Mouse (Mus musculus) neural tube, embryonic 15.5 days (tissue): ENCODE data around the gene Senp2. TPM values are rescaled to one million over a fixed set of nuclear protein-coding genes. Genes with fewer than 3 reads are reported as not detected.

Experiments used
- ATAC-seq: fragments of 200-750 bp; cut with Nextera tagmentation; 2 replicates; pipeline ENCODE4 v1.8.0; 2017; ENCODE audit warnings: mild to moderate bottlenecking, moderate TSS enrichment, moderate library complexity; ENCODE audit not compliant: low FRiP score
- H3K27ac ChIP-seq: fragments of 300-500 bp; sonication (generic); replicated peaks from 2 replicates; pipeline ENCODE4 v1.5.1; 2015; ENCODE audit warnings: mild to moderate bottlenecking, inconsistent platforms
- H3K27me3 ChIP-seq: fragments of 300-500 bp; sonication (generic); replicated peaks from 2 replicates; pipeline ENCODE4 v1.6.1; 2015; ENCODE audit warnings: inconsistent platforms
- H3K36me3 ChIP-seq: fragments of 300-500 bp; sonication (generic); 2 replicates; pipeline ENCODE4 v1.6.1; 2015; ENCODE audit warnings: inconsistent platforms
- H3K4me1 ChIP-seq: fragments of 300-500 bp; sonication (generic); 2 replicates; pipeline ENCODE4 v1.6.1; 2015; ENCODE audit warnings: inconsistent platforms
- H3K4me2 ChIP-seq: fragments of 300-500 bp; sonication (generic); 2 replicates; pipeline ENCODE4 v1.6.1; 2015; ENCODE audit warnings: inconsistent platforms, mild to moderate bottlenecking, moderate library complexity
- H3K4me3 ChIP-seq: fragments of 300-500 bp; sonication (generic); replicated peaks from 2 replicates; pipeline ENCODE4 v1.5.1; 2015; ENCODE audit warnings: mild to moderate bottlenecking, inconsistent platforms
- H3K9ac ChIP-seq: fragments of 300-500 bp; sonication (generic); replicated peaks from 2 replicates; pipeline ENCODE4 v1.6.1; 2015; ENCODE audit warnings: mild to moderate bottlenecking, inconsistent platforms
- H3K9me3 ChIP-seq: fragments of 300-500 bp; sonication (generic); replicated peaks from 2 replicates; pipeline ENCODE4 v1.6.1; 2016; ENCODE audit warnings: inconsistent platforms
- WGBS: fragments of 180-500 bp; shearing (Covaris S2); methylation state at CpG from one replicate; pipeline ENCODE4 v1.1.7; 2015; ENCODE audit warnings: mixed read lengths; 5-methylcytosine and 5-hydroxymethylcytosine counted together
- polyA plus RNA-seq: library from polyadenylated mRNA; unstranded; fragments of >200 nt; fragmentation: Nextera tagmentation; extraction: Ambion mirVana; gene quantifications from 2 replicates; pipeline ENCODE4 v1.2.1, GENCODE M21; 2015

The Senp2 gene
- polyA plus RNA-seq, 1 experiment from 2014 or later = 44.8 TPM

DNA sequence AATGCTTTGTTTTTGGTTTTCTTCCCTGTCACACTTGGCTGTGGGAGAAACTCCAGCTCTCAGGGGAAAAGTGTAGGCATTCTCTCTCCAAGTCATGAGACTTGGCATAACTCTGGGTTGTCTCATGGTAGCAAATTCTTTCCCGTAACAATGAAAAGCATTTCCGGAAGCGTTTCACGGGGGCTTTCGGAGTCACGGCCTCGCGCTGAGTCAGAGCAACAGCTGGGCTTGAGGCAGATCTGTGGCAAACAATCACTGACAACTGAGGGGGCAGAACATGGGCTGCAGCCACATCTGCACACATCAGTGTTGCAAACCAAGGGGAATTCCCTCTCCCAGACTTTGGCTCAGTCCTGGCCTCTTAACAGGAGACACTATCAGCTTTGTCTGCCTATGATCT lies 58.1 kb downstream of the Senp2 start:
- no peak overlapping the region for H3K4me3 ChIP-seq
- H3K9ac ChIP-seq = no peak overlapping the region
- no peak for ATAC-seq
- H3K4me1 ChIP-seq = no peaks in the 10 kb centered on the region
- H3K36me3 ChIP-seq = peaks cover 52% of the 10 kb centered on the region
- WGBS = 93% methylated on average over 8 of the region's 8 CpGs
- no peaks in the 10 kb centered on the region for H3K27me3 ChIP-seq
- no peak overlapping the region for H3K4me2 ChIP-seq
- no peaks in the 10 kb centered on the region for H3K9me3 ChIP-seq
- H3K27ac ChIP-seq = no peak overlapping the region

DNA sequence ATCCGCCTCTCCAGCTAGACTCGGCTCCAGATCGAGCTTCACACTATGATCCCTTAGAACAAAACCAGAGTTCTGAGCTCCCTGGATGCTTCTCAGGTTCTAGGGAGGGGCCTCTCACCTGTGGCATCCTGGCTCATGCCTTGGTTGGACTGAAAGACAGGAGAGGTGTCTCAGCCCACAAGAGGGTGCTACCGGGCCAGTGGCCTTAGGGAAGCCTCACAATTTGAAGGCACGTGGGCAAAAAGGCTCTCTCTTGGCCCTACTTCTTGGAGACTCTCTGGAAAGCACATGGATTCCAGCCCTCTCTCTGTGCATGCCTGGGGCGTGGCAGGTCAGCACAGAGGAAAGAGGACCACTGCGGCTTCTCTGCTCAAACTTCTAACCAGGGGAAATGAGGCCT lies 62.1 kb downstream of the Senp2 start:
- Histone ChIP-seq H3K36me3 (peaks cover 36% of the 10 kb centered on the region), H3K27ac (no peak overlapping the region), H3K27me3 (no peaks in the 10 kb centered on the region), H3K9me3 (no peaks in the 10 kb centered on the region), H3K4me3 (no peak overlapping the region), H3K4me1 (no peaks in the 10 kb centered on the region), H3K9ac (no peak overlapping the region), H3K4me2 (no peak overlapping the region)
- 82% methylated on average over 7 of the region's 7 CpGs for WGBS
- no peak for ATAC-seq

DNA sequence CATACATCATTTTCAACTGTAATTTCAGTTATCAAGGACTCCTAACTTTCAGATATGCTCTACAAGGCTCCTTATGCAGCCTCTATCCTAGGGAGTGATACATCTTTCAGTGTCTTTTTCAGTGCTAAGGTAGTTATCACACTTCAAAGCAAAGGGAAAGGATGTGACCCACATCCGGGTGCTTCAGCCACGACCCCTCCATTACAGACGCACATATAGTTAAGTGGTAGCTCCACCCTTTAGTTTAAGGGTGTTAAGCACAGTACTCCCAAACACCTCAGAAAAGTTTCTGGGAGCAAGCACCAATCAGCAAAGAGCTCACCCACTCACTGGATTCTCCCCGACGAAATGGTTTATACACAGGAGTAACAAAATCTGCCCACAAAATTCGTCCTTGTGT lies 65.8 kb downstream of the Senp2 start:
- no peaks in the 10 kb centered on the region for H3K9me3 ChIP-seq
- ATAC-seq = no peak

DNA sequence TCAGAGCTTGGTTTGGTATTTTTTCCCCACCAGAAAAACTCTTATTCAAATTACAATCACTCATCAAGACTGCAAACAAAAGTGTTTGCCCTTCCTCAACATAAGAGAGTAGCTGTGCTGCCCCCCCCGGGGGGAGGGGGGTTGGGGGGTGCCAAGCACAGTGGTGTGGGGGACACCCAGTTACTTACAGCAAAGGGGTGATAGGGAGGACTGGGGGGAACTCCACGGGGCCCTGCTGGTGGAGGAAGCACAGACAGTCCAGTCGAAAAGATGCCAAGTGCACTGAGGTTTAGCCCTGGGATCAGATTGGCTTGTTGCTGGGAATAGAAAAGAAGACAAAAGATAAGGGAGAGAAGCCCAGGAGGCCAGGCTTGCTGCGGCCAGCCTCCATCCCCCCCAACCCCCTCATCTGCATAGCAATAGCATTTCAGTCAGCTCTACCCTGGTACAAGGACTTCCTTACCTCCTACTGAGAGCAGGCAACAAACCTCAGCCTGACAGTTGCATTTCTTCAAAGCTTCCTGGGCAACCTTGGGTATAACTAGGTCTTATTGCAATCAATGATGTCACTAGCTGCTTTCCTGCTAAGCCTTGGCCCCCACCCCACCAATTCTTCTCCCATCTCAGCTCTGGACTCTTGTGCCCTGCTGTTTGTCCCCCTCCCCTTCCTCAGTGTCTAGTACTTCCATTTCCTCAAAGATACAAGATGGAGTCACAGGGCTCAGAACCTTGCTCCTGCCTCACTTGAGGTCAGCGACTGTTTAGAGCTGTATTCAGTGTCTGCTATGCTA lies 66.7 kb downstream of the Senp2 start:
- Histone ChIP-seq H3K9ac (no peak overlapping the region), H3K4me1 (no peaks in the 10 kb centered on the region), H3K36me3 (peaks cover 30% of the 10 kb centered on the region), H3K27ac (no peak overlapping the region), H3K4me2 (no peak overlapping the region), H3K4me3 (no peak overlapping the region), H3K27me3 (no peaks in the 10 kb centered on the region), H3K9me3 (no peaks in the 10 kb centered on the region)
- WGBS = 15% methylated on average over 5 of the region's 5 CpGs
- no peak for ATAC-seq

More for the DNA sequence above, 65.8 kb downstream of the Senp2 start:
- Histone ChIP-seq H3K4me2 (no peak overlapping the region), H3K9ac (no peak overlapping the region), H3K4me3 (no peak overlapping the region), H3K27ac (no peak overlapping the region), H3K27me3 (no peaks in the 10 kb centered on the region), H3K4me1 (no peaks in the 10 kb centered on the region), H3K36me3 (peaks cover 34% of the 10 kb centered on the region)
- WGBS = 80% methylated on average over 6 of the region's 6 CpGs

DNA sequence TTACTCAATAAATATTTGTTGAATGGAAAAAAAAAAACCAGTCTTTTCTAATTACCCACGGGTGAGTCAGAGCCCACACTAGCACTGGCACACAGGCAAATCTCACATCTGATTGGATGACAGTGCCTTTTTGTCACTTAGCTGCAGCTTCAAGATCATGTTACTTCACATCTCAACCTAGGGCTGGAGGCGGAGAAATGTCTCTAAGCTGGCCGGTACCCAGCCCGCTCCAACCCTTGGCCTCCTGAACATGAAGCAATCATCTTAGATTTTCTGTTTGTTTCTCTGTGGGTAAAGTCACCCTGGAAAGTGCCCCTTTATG lies 67.3 kb downstream of the Senp2 start:
- no peaks in the 10 kb centered on the region for H3K4me1 ChIP-seq
- no peak overlapping the region for H3K4me2 ChIP-seq
- WGBS = 52% methylated on average over 4 of the region's 4 CpGs
- no peaks in the 10 kb centered on the region for H3K27me3 ChIP-seq
- H3K36me3 ChIP-seq = peaks cover 30% of the 10 kb centered on the region
- no peak overlapping the region for H3K4me3 ChIP-seq
- ATAC-seq = no peak
- no peaks in the 10 kb centered on the region for H3K9me3 ChIP-seq
- H3K9ac ChIP-seq = no peak overlapping the region
- no peak overlapping the region for H3K27ac ChIP-seq

DNA sequence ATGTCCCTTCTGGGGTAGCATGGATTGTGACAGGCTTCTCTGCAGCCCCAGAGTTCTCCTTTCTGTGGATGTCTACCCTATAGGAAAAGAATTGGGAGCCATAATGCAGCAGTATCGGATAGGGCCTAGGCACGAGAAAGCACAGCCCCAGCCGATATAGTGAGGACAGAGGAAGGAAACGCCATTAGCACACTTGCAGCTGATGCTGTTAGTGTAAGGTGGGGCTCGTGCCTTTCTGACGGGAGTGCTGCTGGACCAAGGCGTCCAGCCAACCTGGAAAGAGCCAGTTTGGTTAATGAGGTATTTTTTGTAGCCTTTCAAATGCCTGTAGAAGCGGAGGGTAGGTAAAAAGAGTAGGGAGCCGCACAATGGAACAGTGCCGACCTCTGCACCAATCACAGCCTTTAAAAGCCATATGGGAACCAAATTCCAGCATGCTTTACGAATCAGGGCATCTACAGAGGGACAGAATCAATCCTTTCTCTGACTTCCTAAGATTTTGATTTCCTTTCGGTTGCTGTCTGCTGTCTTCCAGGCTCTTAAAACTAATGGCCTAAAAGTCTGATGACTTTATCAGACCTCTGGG lies 70.9 kb downstream of the Senp2 start:
- 85% methylated on average over 12 of the region's 12 CpGs for WGBS

DNA sequence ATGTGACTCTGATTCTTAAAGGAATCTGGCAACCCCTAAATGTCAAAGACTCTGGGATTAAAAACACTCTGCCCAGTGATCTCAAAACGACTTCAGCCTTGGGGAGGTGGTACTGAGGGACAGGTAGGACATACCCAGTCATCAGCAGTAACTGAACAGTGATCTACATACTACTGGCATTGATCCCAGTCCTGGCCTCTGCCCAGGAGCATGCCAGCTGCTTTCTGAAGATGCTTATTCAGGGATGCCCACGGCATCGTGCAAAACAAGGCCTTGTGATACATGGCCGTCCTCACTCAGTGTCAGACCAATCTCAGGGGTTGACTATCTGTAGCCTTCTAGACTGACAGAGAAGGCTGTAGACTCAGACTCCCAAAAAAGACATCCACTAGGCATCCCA lies 76.1 kb downstream of the Senp2 start:
- 73% methylated on average over 4 of the region's 4 CpGs for WGBS
- Histone ChIP-seq H3K4me1 (no peaks in the 10 kb centered on the region), H3K27me3 (no peaks in the 10 kb centered on the region), H3K9ac (no peak overlapping the region), H3K27ac (no peak overlapping the region), H3K36me3 (0 out of 2 replicates have a peak, but pooled peaks cover 10% of the 10 kb centered on the region), H3K4me2 (no peak overlapping the region), H3K4me3 (no peak overlapping the region), H3K9me3 (no peaks in the 10 kb centered on the region)
- no peak for ATAC-seq

More for the DNA sequence above, 70.9 kb downstream of the Senp2 start:
- H3K4me3 ChIP-seq = no peak overlapping the region
- no peak overlapping the region for H3K9ac ChIP-seq
- no peak overlapping the region for H3K27ac ChIP-seq
- peaks cover 25% of the 10 kb centered on the region for H3K36me3 ChIP-seq
- ATAC-seq = no peak
- H3K4me1 ChIP-seq = no peaks in the 10 kb centered on the region
- no peak overlapping the region for H3K4me2 ChIP-seq
- H3K27me3 ChIP-seq = no peaks in the 10 kb centered on the region
- no peaks in the 10 kb centered on the region for H3K9me3 ChIP-seq

DNA sequence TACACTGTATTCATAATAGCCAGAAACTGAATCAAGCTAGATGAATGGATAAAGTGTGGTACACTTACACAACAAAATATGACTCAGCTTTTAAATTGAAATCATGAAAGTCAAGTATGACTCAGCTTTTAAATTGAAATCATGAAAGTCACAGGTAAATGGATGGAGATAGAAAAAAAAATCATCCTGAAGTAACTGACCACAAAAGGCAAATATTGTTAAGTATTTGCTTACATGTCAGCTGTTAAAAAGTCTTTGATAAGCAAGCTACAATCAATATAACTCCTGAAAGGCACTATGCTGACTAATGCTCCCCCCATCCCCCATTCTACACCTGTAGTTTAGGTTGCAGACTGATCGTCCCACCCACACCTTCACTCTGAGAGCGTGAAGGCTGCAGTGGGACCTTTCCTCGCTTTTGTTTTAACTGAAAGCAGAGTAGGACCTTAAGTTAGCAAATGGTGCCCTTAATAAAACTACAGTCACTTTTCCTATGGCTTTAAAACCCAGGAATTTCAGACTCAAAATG lies 82.0 kb downstream of the Senp2 start:
- Histone ChIP-seq H3K4me3 (no peak overlapping the region), H3K9me3 (no peaks in the 10 kb centered on the region), H3K4me2 (no peak overlapping the region), H3K27ac (no peak overlapping the region), H3K4me1 (no peaks in the 10 kb centered on the region), H3K36me3 (0 out of 2 replicates have a peak, but pooled peaks cover 10% of the 10 kb centered on the region), H3K27me3 (no peaks in the 10 kb centered on the region), H3K9ac (no peak overlapping the region)
- WGBS = 92% methylated on average over 3 of the region's 3 CpGs
- ATAC-seq = no peak

DNA sequence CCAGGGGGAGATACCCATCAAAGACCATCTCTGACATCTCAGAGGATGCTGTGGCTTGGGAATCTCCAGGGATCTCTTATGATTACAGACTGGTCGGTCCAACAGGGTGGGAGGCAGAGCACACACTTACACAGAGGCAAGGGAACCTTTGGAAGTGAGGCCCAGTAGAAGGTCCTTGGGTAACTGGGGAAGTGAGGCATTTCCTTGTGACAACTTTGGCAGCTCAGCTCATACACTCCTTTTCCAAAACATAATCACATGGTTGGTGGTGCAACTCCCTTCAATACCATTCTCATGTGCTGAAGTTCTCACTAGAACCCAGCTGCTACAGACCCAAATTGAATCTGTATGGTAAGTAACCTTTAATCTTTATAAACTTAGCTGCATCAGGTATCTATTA lies 86.5 kb downstream of the Senp2 start:
- Histone ChIP-seq H3K9ac (no peak overlapping the region), H3K27ac (no peak overlapping the region), H3K4me3 (no peak overlapping the region), H3K27me3 (no peaks in the 10 kb centered on the region), H3K4me2 (no peak overlapping the region), H3K36me3 (no peaks in the 10 kb centered on the region), H3K4me1 (peaks cover 5% of the 10 kb centered on the region), H3K9me3 (no peaks in the 10 kb centered on the region)
- no peak for ATAC-seq
- WGBS = 78% methylated on average over 1 of the region's 1 CpGs

DNA sequence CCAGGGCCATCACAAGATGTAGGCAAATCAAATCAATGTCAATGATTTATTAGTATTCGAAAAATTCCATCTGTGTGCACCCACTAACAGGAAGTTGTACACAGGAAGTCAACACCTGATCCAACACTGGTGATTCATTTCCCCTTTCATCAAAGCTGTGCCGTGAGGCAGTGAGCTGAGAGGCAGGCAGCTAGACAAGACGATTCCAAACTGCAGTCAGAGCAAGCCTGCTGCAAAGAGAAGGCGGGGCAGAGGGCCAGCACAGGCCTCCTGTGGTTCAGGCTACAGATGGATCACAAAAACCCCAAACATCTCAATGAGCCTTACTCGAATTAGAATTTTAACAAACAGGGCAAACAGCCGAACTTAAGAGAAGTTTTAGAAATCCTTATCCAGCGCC lies 88.4 kb downstream of the Senp2 start:
- Histone ChIP-seq H3K4me2 (no peak overlapping the region), H3K4me3 (no peak overlapping the region), H3K27ac (no peak overlapping the region), H3K9ac (no peak overlapping the region), H3K27me3 (no peaks in the 10 kb centered on the region), H3K36me3 (no peaks in the 10 kb centered on the region), H3K9me3 (no peaks in the 10 kb centered on the region), H3K4me1 (peaks cover 5% of the 10 kb centered on the region)
- WGBS = 38% methylated on average over 7 of the region's 7 CpGs
- no peak for ATAC-seq
